Comparison of ENCODE assay signal across 23 mouse cellular contexts in the genomic region with DNA sequence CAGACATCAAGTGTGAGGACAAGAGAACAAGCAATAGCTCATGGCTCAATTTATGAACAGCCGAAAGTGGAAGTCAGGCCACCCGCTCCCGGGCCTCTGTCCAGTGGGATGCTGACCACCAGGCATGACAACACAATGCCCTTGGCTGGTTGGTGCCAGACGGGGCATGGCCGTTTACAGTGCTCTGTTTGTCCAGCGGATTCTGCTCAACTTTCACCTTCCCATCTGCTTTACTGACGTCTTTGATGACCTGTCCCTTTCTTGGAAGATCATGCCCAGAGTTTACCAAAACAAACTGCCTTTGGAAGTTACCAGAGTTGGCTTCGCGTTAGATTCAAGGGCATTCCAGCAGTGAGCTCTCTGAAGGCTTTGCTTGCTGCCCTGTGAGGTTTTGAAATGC.
DNase-seq lines count a peak whose midpoint lies in the region; ATAC-seq lines count a peak whose summit lies in the region.
"Had no signal": no experiment of that assay in that cellular context is flagged by ENCODE, and none has a peak within 500 bp of the region (broad histone marks: within the 10 kb centered on the region; RNA-seq: fewer than 3 reads in every experiment).

No protein-coding gene starts in this region.

- no peak overlapping the region for H3K4me3 ChIP-seq in brown adipose tissue, adult 24 weeks (ENCODE audit: insufficient read depth, low read depth, low read length)
- no peak overlapping the region for H3K4me3 ChIP-seq in forebrain, embryonic 10.5 days
- H3K4me3 ChIP-seq: gastrocnemius, adult 2 months; heart, adult 2 months; heart, embryonic 10.5 days; heart, embryonic 13.5 days; hindbrain, embryonic 12.5 days; hindbrain, embryonic 15.5 days had no signal

- H3K36me3 ChIP-seq in forebrain, embryonic 10.5 days (replicated peaks), result peaks cover 11% of the 10 kb centered on the region; the same call in 1 of the 2 replicates
- H3K36me3 ChIP-seq: heart, embryonic 13.5 days; hindbrain, embryonic 15.5 days had no signal

- no peak for ATAC-seq in cerebellum, adult (ENCODE audit: insufficient number of reproducible peaks, low FRiP score, low TSS enrichment)
- ATAC-seq: CD4-positive, CD25-positive, alpha-beta regulatory T cell, adult 4 months; forebrain, embryonic 14.5 days; forebrain, postnatal 0 days; intestine, postnatal 0 days had no signal

- no peaks in the 10 kb centered on the region for H3K9me3 ChIP-seq in forebrain, embryonic 10.5 days
- H3K9me3 ChIP-seq: heart, embryonic 10.5 days; heart, embryonic 13.5 days; hindbrain, embryonic 12.5 days; hindbrain, embryonic 15.5 days had no signal

- intact Hi-C loops in heart, postnatal 36 days (cut with DNase I), result no loop called here

- H3K27ac ChIP-seq in brown adipose tissue, adult 24 weeks (replicated peaks; ENCODE audit: low read depth, low read length), result peak overlapping the region; percentile 92
- H3K27ac ChIP-seq in forebrain, embryonic 10.5 days, result no peak overlapping the region
- H3K27ac ChIP-seq: gastrocnemius, adult 2 months; heart, adult 2 months; heart, embryonic 10.5 days; heart, embryonic 13.5 days; hindbrain, embryonic 12.5 days; hindbrain, embryonic 15.5 days had no signal

- DNase-seq in heart, adult 11 months, result peak; percentile 84
- DNase-seq in heart, postnatal 36 days, result no peak
- DNase-seq in ovary, postnatal 36 days (ENCODE audit: low spot score), result peak; percentile 30
- DNase-seq in ovary, postnatal 14 days (ENCODE audit: low spot score), result no peak
- peak; percentile 64 for DNase-seq in adrenal gland, postnatal 14 days
- DNase-seq in forebrain, embryonic 10.5 days (ENCODE audit: extremely low spot score, low spot score), result no peak
- DNase-seq: cerebellum, adult 18-20 months; cerebellum, adult 9-10 months; cerebellum, postnatal 14 days; forebrain, postnatal 0 days; gastrocnemius, adult 2 months; gastrocnemius, postnatal 14 days; heart, adult 2 months; heart, postnatal 14 days had no signal

- H3K27me3 ChIP-seq in forebrain, embryonic 10.5 days (ENCODE audit: poor library complexity, severe bottlenecking), result peaks cover 32% of the 10 kb centered on the region
- H3K27me3 ChIP-seq: hindbrain, embryonic 15.5 days had no signal

- H3K4me1 ChIP-seq in brown adipose tissue, adult 24 weeks (ENCODE audit: control insufficient read depth, insufficient read depth, insufficient read length, low read length), result peaks cover 25% of the 10 kb centered on the region
- peaks cover 18% of the 10 kb centered on the region for H3K4me1 ChIP-seq in forebrain, embryonic 10.5 days

- 92% methylated on average over 9 of the region's 9 CpGs for WGBS in forebrain, embryonic 10.5 days

Comparison
In these comparisons a context has a peak if more than half of its experiments do, and no peak if none do; other contexts are left out.
1. DNase-seq: peak in heart, adult 11 months (single experiment), ovary, postnatal 36 days (single experiment) and adrenal gland, postnatal 14 days (single experiment); none in heart, postnatal 36 days (0 of 2), ovary, postnatal 14 days (single experiment) and forebrain, embryonic 10.5 days (single experiment).